ENCODE assay signal across 23 mouse cellular contexts in the genomic region with DNA sequence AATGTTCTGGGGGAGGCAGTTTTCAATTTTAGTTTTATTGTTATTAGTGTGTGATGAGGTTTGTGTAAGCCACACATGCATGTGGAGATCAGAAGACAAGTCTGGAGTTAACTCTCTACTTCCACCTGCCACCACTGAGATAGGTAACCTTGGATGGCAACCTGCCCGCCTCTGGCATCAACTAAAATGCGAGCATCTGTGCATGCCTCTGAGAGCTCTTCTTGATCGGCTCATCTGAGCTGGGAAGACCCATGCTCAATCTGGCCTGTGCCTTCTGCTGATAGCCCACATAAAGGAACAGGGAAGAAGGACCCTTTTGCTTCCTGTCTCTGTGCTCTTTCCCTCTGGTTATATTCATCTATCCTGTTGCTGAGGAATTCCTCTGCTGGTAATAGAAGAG.
DNase-seq lines count a peak whose midpoint lies in the region; ATAC-seq and TF ChIP-seq lines count a peak whose summit lies in the region.
"Had no signal": no experiment of that assay in that cellular context is flagged by ENCODE, and none has a peak within 500 bp of the region (broad histone marks: within the 10 kb centered on the region; RNA-seq: fewer than 3 reads in every experiment).

No protein-coding gene starts in this region.

- no peaks in the 10 kb centered on the region for H3K27me3 ChIP-seq in hindbrain, postnatal 0 days (ENCODE audit: insufficient read depth, low read length)
- H3K27me3 ChIP-seq in hindbrain, embryonic 14.5 days (ENCODE audit: control insufficient read depth, insufficient read depth, low read length): no peaks in the 10 kb centered on the region
- H3K27me3 ChIP-seq in cerebellum, adult 2 months (ENCODE audit: control insufficient read depth, insufficient read depth, low read length): no peaks in the 10 kb centered on the region
- H3K27me3 ChIP-seq: forebrain, embryonic 13.5 days; hindbrain, embryonic 12.5 days; liver, embryonic 12.5 days; midbrain, embryonic 12.5 days had no signal

- 61% methylated on average over 3 of the region's 3 CpGs for WGBS in hindbrain, postnatal 0 days
- 86% methylated on average over 3 of the region's 3 CpGs for WGBS in hindbrain, embryonic 14.5 days
- WGBS in cerebellum, adult 2 months: 19% methylated on average over 3 of the region's 3 CpGs

- H3K4me3 ChIP-seq in hindbrain, postnatal 0 days (ENCODE audit: low read length): no peak overlapping the region
- no peak overlapping the region for H3K4me3 ChIP-seq in hindbrain, embryonic 14.5 days (replicated peaks; ENCODE audit: low read length)
- H3K4me3 ChIP-seq in cerebellum, adult 2 months (replicated peaks; ENCODE audit: insufficient read depth, low read depth, low read length): no peak overlapping the region
- H3K4me3 ChIP-seq: forebrain, embryonic 13.5 days; hindbrain, embryonic 12.5 days; left cerebral cortex, adult 2 months; liver, embryonic 12.5 days; midbrain, embryonic 12.5 days had no signal

- no peak overlapping the region for H3K4me2 ChIP-seq in hindbrain, postnatal 0 days (ENCODE audit: low read depth, low read length)
- no peak overlapping the region for H3K4me2 ChIP-seq in hindbrain, embryonic 14.5 days (replicated peaks)
- H3K4me2 ChIP-seq: forebrain, embryonic 13.5 days; heart, embryonic 11.5 days; hindbrain, embryonic 12.5 days; liver, embryonic 12.5 days; midbrain, embryonic 12.5 days had no signal

- peak; percentile 12 for DNase-seq in hindbrain, postnatal 0 days (ENCODE audit: low spot score)
- no peak for DNase-seq in hindbrain, embryonic 14.5 days (ENCODE audit: low spot score)
- peak; percentile 86 for DNase-seq in brain, adult 2 months (ENCODE audit: low read depth, low spot score)
- peak; percentile 78 to 83 for DNase-seq in cerebellum, adult 2 months
- DNase-seq in cerebellum, postnatal 14 days: peak; percentile 84 to 86
- no peak for DNase-seq in right cerebral cortex, adult 18-20 months
- no peak for DNase-seq in ovary, postnatal 36 days (ENCODE audit: low spot score)
- DNase-seq: adrenal gland, postnatal 14 days; gastrocnemius, postnatal 36 days; heart, adult 18-20 months; heart, postnatal 36 days; kidney, postnatal 14 days; liver, postnatal 0 days; lung, postnatal 36 days; thymus, adult 2 months; thymus, postnatal 4 days had no signal

- no peak for TF ChIP-seq CTCF in hindbrain, postnatal 0 days (IDR thresholded peaks at IDR 0.05; ENCODE audit: low read depth)
- no peak for TF ChIP-seq CTCF in cerebellum, adult 2 months (IDR thresholded peaks at IDR 0.05; ENCODE audit: borderline replicate concordance, insufficient read depth, low read depth, low read length)

- peaks cover 12% of the 10 kb centered on the region; the same call in 1 of the 2 replicates for H3K36me3 ChIP-seq in hindbrain, postnatal 0 days (ENCODE audit: insufficient read depth, low read length)
- H3K36me3 ChIP-seq in hindbrain, embryonic 14.5 days (replicated peaks; ENCODE audit: control insufficient read depth, insufficient read depth): peaks cover 43% of the 10 kb centered on the region

- H3K9me3 ChIP-seq in hindbrain, postnatal 0 days (ENCODE audit: low read length): no peaks in the 10 kb centered on the region
- H3K9me3 ChIP-seq in hindbrain, embryonic 14.5 days (ENCODE audit: control insufficient read depth, low read length): no peaks in the 10 kb centered on the region
- H3K9me3 ChIP-seq: forebrain, embryonic 13.5 days; hindbrain, embryonic 12.5 days; liver, embryonic 12.5 days; midbrain, embryonic 12.5 days had no signal

- no peaks in the 10 kb centered on the region; the same call in 1 of the 2 replicates for H3K4me1 ChIP-seq in hindbrain, postnatal 0 days (ENCODE audit: insufficient read depth, low read length)
- peaks cover 5% of the 10 kb centered on the region for H3K4me1 ChIP-seq in hindbrain, embryonic 14.5 days (replicated peaks; ENCODE audit: control insufficient read depth, insufficient read depth, low read length)
- peaks cover 2% of the 10 kb centered on the region; the same call in 1 of the 2 replicates for H3K4me1 ChIP-seq in cerebellum, adult 2 months (ENCODE audit: control insufficient read depth, insufficient read depth, low read length)
- H3K4me1 ChIP-seq: liver, embryonic 12.5 days had no signal

- ATAC-seq in hindbrain, postnatal 0 days: no peak
- ATAC-seq in hindbrain, embryonic 14.5 days (ENCODE audit: low FRiP score): no peak
- ATAC-seq: forebrain, embryonic 13.5 days; intestine, postnatal 0 days; liver, embryonic 12.5 days; liver, postnatal 0 days had no signal

- H3K9ac ChIP-seq in hindbrain, postnatal 0 days (replicated peaks; ENCODE audit: low read length): no peak overlapping the region
- no peak overlapping the region for H3K9ac ChIP-seq in hindbrain, embryonic 14.5 days
- H3K9ac ChIP-seq: forebrain, embryonic 13.5 days; hindbrain, embryonic 12.5 days; liver, embryonic 12.5 days; liver, postnatal 0 days; midbrain, embryonic 12.5 days had no signal

- H3K27ac ChIP-seq in hindbrain, postnatal 0 days: no peak overlapping the region
- no peak overlapping the region for H3K27ac ChIP-seq in hindbrain, embryonic 14.5 days
- no peak overlapping the region for H3K27ac ChIP-seq in cerebellum, adult 2 months (ENCODE audit: insufficient read depth, low read length)
- H3K27ac ChIP-seq: forebrain, embryonic 13.5 days; hindbrain, embryonic 12.5 days; left cerebral cortex, adult 2 months; liver, embryonic 12.5 days; midbrain, embryonic 12.5 days had no signal

- TF ChIP-seq POLR2A in cerebellum, adult 2 months (IDR thresholded peaks at IDR 0.05; ENCODE audit: borderline replicate concordance, insufficient read depth, low read length): no peak

Comparison
In these comparisons a context has a peak if more than half of its experiments do, and no peak if none do; other contexts are left out.
1. DNase-seq: peak in hindbrain, postnatal 0 days (single experiment), brain, adult 2 months (single experiment), cerebellum, adult 2 months (2 of 2) and cerebellum, postnatal 14 days (2 of 2); none in hindbrain, embryonic 14.5 days (single experiment), right cerebral cortex, adult 18-20 months (single experiment) and ovary, postnatal 36 days (single experiment).